Mouse (Mus musculus) ES-E14 (cell line): ENCODE results near the gene Polr3b.

Experiments
- CHD2 ChIP-seq: IDR thresholded peaks from 2 replicates; pipeline ENCODE4 v1.6.1; 2014; ENCODE audit warnings: mild to moderate bottlenecking, low read depth, low read length, inconsistent platforms
- HCFC1 ChIP-seq: IDR thresholded peaks from 2 replicates; pipeline ENCODE4 v1.6.1; 2012; ENCODE audit warnings: low read length, inconsistent platforms, borderline replicate concordance; ENCODE audit not compliant: insufficient read depth
- ZC3H11A ChIP-seq: IDR thresholded peaks from 2 replicates; pipeline ENCODE4 v1.6.1; 2012; ENCODE audit warnings: low read depth, mild to moderate bottlenecking, inconsistent platforms, low read length, borderline replicate concordance
- ZNF384 ChIP-seq: IDR thresholded peaks from 2 replicates; pipeline ENCODE4 v1.6.1; 2012; ENCODE audit warnings: low read depth, low read length, inconsistent platforms

GRCm38 (mm10) chr10:84632005-84632404 lies 9.9 kb downstream of the Polr3b start:
- TF ChIP-seq CHD2: no peak
- no peak for TF ChIP-seq ZC3H11A
- TF ChIP-seq HCFC1: no peak
- TF ChIP-seq ZNF384: no peak
